Mouse (Mus musculus) adrenal gland, adult (tissue): ENCODE results near the gene Slc35b3.

ENCODE experiments used
- DNase-seq, 2 experiments: peaks; one replicate each; pipeline ENCODE4 v3.0.0; 2022 to 2023; ENCODE audit warnings: low spot score in 1 of 2; ENCODE audit not compliant: inconsistent age in 2 of 2

Slc35b3 gene

GRCm38 (mm10) chr13:38960063-38961050 is at the start of gene Slc35b3:
Slc35b3 (minus strand) TSS chr13:38960875.
- DNase-seq, result peak; percentile 88 to 97

GRCm38 (mm10) chr13:39010280-39010679 is 49.6 kb upstream of the Slc35b3 start:
- no peak for DNase-seq

GRCm38 (mm10) chr13:39003101-39003762 is 42.6 kb upstream of the Slc35b3 start:
- DNase-seq, result peak in 1 of 2 experiments; percentile 31

GRCm38 (mm10) chr13:39002424-39002823 is 41.7 kb upstream of the Slc35b3 start:
- no peak for DNase-seq

GRCm38 (mm10) chr13:39001434-39001833 is 40.8 kb upstream of the Slc35b3 start:
- no peak for DNase-seq

- no peak for DNase-seq
Measured at GRCm38 (mm10) chr13:38998958-38999357, 38.3 kb upstream of the Slc35b3 start.

GRCm38 (mm10) chr13:38992529-38992928 is 31.9 kb upstream of the Slc35b3 start:
- peak in 1 of 2 experiments; percentile 70 for DNase-seq

- no peak for DNase-seq
Measured at GRCm38 (mm10) chr13:38983751-38984150, 23.1 kb upstream of the Slc35b3 start.

- no peak for DNase-seq
Measured at GRCm38 (mm10) chr13:38980900-38981299, 20.2 kb upstream of the Slc35b3 start.

- DNase-seq, result no peak
Measured at GRCm38 (mm10) chr13:38976978-38977377, 16.3 kb upstream of the Slc35b3 start.

GRCm38 (mm10) chr13:38975853-38976252 is 15.2 kb upstream of the Slc35b3 start:
- no peak for DNase-seq

GRCm38 (mm10) chr13:38972602-38973001 is 11.9 kb upstream of the Slc35b3 start:
- DNase-seq, result no peak

- DNase-seq, result no peak
Measured at GRCm38 (mm10) chr13:38971047-38971446, 10.4 kb upstream of the Slc35b3 start.

GRCm38 (mm10) chr13:38967518-38967917 is 6.8 kb upstream of the Slc35b3 start:
- DNase-seq, result no peak

GRCm38 (mm10) chr13:38966922-38967448 is 6.3 kb upstream of the Slc35b3 start:
- DNase-seq, result no peak

GRCm38 (mm10) chr13:38962771-38963170 is 2.1 kb upstream of the Slc35b3 start:
- no peak for DNase-seq

- peak in 1 of 2 experiments; percentile 33 for DNase-seq
Measured at GRCm38 (mm10) chr13:38958037-38958436, 2.6 kb downstream of the Slc35b3 start.

- peak in 1 of 2 experiments; percentile 48 for DNase-seq
Measured at GRCm38 (mm10) chr13:38946296-38947012, 14.2 kb downstream of the Slc35b3 start.

GRCm38 (mm10) chr13:38945767-38946166 is 14.9 kb downstream of the Slc35b3 start:
- DNase-seq, result peak; percentile 27 to 79

- DNase-seq, result peak; percentile 68 to 76
Measured at GRCm38 (mm10) chr13:38944951-38945350, 15.7 kb downstream of the Slc35b3 start.

- no peak for DNase-seq
Measured at GRCm38 (mm10) chr13:38941786-38942185, 18.9 kb downstream of the Slc35b3 start.
